Mouse (Mus musculus): ENCODE measurements around the gene Auts2. TPM values are rescaled to one million over a fixed set of nuclear protein-coding genes. Genes with fewer than 3 reads are reported as not detected.

Auts2 gene
- polyA plus RNA-seq, 1 experiment from 2014 or later, result 30.4 TPM

- no peaks in the 10 kb centered on the region for H3K27me3 ChIP-seq (replicated peaks; ENCODE audit: control insufficient read depth, insufficient read depth, low read length)
- WGBS, result 57% methylated on average over 4 of the region's 4 CpGs
- no peaks in the 10 kb centered on the region for H3K9me3 ChIP-seq (ENCODE audit: control insufficient read depth, low read length)
- no peak for ATAC-seq (replicated peaks; ENCODE audit: low FRiP score, low TSS enrichment, low read depth)
- peak; percentile 51 for DNase-seq (ENCODE audit: low spot score)
- no peak overlapping the region for H3K4me2 ChIP-seq (ENCODE audit: low read length)
- H3K4me1 ChIP-seq (replicated peaks; ENCODE audit: control insufficient read depth, insufficient read depth, low read length), result peaks cover 22% of the 10 kb centered on the region
- no peak overlapping the region for H3K27ac ChIP-seq (ENCODE audit: low read depth)
- H3K36me3 ChIP-seq (ENCODE audit: control insufficient read depth, insufficient read depth, low read length), result no peaks in the 10 kb centered on the region
- H3K9ac ChIP-seq (ENCODE audit: low read length), result no peak overlapping the region
- H3K4me3 ChIP-seq (ENCODE audit: low read depth, low read length), result no peak overlapping the region
These were observed 51.6 kb downstream of the Auts2 start for GRCm38 (mm10) chr5:132491508-132491907.

GRCm38 (mm10) chr5:132490326-132490725 is 52.8 kb downstream of the Auts2 start:
- Histone ChIP-seq H3K27me3 (replicated peaks; ENCODE audit: control insufficient read depth, insufficient read depth, low read length) (no peaks in the 10 kb centered on the region), H3K4me2 (ENCODE audit: low read length) (no peak overlapping the region), H3K9me3 (ENCODE audit: control insufficient read depth, low read length) (no peaks in the 10 kb centered on the region), H3K27ac (ENCODE audit: low read depth) (no peak overlapping the region), H3K9ac (ENCODE audit: low read length) (no peak overlapping the region), H3K4me3 (ENCODE audit: low read depth, low read length) (no peak overlapping the region), H3K4me1 (replicated peaks; ENCODE audit: control insufficient read depth, insufficient read depth, low read length) (peaks cover 25% of the 10 kb centered on the region), H3K36me3 (ENCODE audit: control insufficient read depth, insufficient read depth, low read length) (no peaks in the 10 kb centered on the region)
- ATAC-seq (replicated peaks; ENCODE audit: low FRiP score, low TSS enrichment, low read depth), result no peak
- no peak for DNase-seq (ENCODE audit: low spot score)
- WGBS, result 95% methylated on average over 1 of the region's 1 CpGs

GRCm38 (mm10) chr5:132489736-132490313 is 53.3 kb downstream of the Auts2 start:
- Histone ChIP-seq H3K27me3 (replicated peaks; ENCODE audit: control insufficient read depth, insufficient read depth, low read length) (no peaks in the 10 kb centered on the region), H3K9me3 (ENCODE audit: control insufficient read depth, low read length) (no peaks in the 10 kb centered on the region), H3K4me2 (ENCODE audit: low read length) (no peak overlapping the region), H3K4me1 (replicated peaks; ENCODE audit: control insufficient read depth, insufficient read depth, low read length) (peaks cover 25% of the 10 kb centered on the region), H3K4me3 (ENCODE audit: low read depth, low read length) (no peak overlapping the region), H3K9ac (ENCODE audit: low read length) (no peak overlapping the region), H3K27ac (ENCODE audit: low read depth) (no peak overlapping the region), H3K36me3 (ENCODE audit: control insufficient read depth, insufficient read depth, low read length) (no peaks in the 10 kb centered on the region)
- no peak for DNase-seq (ENCODE audit: low spot score)
- WGBS, result 71% methylated on average over 7 of the region's 7 CpGs
- no peak for ATAC-seq (replicated peaks; ENCODE audit: low FRiP score, low TSS enrichment, low read depth)

DNA sequence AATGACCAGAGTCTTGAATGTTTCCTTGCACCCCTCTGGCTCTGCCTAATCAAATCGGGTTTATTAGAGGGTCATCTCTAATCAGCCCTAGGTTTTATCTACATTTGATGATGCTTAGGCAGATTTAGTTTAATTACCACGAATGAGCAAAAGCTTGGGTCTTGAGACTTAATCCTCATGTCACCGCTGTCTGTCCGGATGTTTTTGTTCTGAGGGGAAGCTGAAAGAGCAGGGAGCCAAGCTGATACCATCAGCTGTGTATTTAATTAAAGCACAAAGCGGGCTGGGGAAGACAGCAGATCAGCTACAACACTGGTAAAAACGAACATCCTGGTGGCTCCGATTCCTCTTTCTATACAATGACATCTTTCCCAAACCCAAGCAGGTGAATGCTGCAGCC is 56.3 kb downstream of the Auts2 start:
- H3K9ac ChIP-seq (ENCODE audit: low read length), result no peak overlapping the region
- H3K4me2 ChIP-seq (ENCODE audit: low read length), result no peak overlapping the region
- no peaks in the 10 kb centered on the region for H3K36me3 ChIP-seq (ENCODE audit: control insufficient read depth, insufficient read depth, low read length)
- H3K27ac ChIP-seq (ENCODE audit: low read depth), result no peak overlapping the region
- H3K9me3 ChIP-seq (ENCODE audit: control insufficient read depth, low read length), result no peaks in the 10 kb centered on the region
- no peak overlapping the region for H3K4me3 ChIP-seq (ENCODE audit: low read depth, low read length)
- WGBS, result 66% methylated on average over 7 of the region's 7 CpGs
- DNase-seq (ENCODE audit: low spot score) (no peak), ATAC-seq (replicated peaks; ENCODE audit: low FRiP score, low TSS enrichment, low read depth) (no peak)
- H3K27me3 ChIP-seq (replicated peaks; ENCODE audit: control insufficient read depth, insufficient read depth, low read length), result no peaks in the 10 kb centered on the region
- peaks cover 21% of the 10 kb centered on the region for H3K4me1 ChIP-seq (replicated peaks; ENCODE audit: control insufficient read depth, insufficient read depth, low read length)

DNA sequence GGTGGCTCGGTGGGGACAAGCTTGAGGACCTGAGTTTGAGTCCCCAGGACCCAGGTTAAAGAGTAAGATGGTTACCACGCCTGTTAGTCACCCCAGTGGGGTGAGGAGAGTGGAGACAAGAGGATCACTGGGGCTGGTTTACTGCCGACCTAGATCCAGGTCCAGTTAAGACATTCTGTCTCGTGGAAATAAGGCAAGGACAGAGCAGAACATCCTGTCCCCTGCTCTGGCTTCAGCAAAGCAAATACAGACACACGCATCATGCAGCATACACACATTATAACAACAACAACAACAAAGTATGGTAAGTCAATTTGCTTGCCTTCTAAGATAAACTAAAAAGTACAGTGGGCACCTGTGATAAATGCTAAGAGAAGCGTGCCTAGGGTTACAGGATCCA is 57.1 kb downstream of the Auts2 start:
- Histone ChIP-seq H3K4me1 (replicated peaks; ENCODE audit: control insufficient read depth, insufficient read depth, low read length) (peaks cover 14% of the 10 kb centered on the region), H3K9ac (ENCODE audit: low read length) (no peak overlapping the region), H3K36me3 (ENCODE audit: control insufficient read depth, insufficient read depth, low read length) (no peaks in the 10 kb centered on the region), H3K27ac (ENCODE audit: low read depth) (no peak overlapping the region), H3K27me3 (replicated peaks; ENCODE audit: control insufficient read depth, insufficient read depth, low read length) (no peaks in the 10 kb centered on the region), H3K4me3 (ENCODE audit: low read depth, low read length) (no peak overlapping the region), H3K4me2 (ENCODE audit: low read length) (no peak overlapping the region), H3K9me3 (ENCODE audit: control insufficient read depth, low read length) (no peaks in the 10 kb centered on the region)
- 87% methylated on average over 6 of the region's 6 CpGs for WGBS
- DNase-seq (ENCODE audit: low spot score) (no peak), ATAC-seq (replicated peaks; ENCODE audit: low FRiP score, low TSS enrichment, low read depth) (no peak)

DNA sequence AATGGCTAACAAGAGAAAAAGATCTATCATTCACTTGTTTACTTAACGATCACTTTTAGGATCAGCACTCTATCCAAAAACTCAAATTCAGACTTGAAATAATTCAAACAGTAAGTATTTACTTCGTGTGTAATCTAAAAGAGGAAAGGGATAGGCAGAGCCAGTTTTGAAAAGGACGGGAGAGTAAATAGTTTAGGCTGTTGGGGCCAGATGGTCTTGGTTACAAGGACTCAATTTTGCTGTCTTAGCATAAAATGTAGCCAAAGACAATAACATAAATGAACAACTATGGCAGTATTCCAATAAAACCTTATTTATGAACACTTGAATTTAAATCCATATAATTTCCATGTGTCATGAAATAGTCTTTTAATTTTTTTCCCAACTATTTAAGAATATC is 57.7 kb downstream of the Auts2 start:
- ATAC-seq (replicated peaks; ENCODE audit: low FRiP score, low TSS enrichment, low read depth) (no peak), DNase-seq (ENCODE audit: low spot score) (no peak)
- H3K9me3 ChIP-seq (ENCODE audit: control insufficient read depth, low read length), result no peaks in the 10 kb centered on the region
- no peaks in the 10 kb centered on the region for H3K36me3 ChIP-seq (ENCODE audit: control insufficient read depth, insufficient read depth, low read length)
- no peak overlapping the region for H3K4me2 ChIP-seq (ENCODE audit: low read length)
- no peak overlapping the region for H3K9ac ChIP-seq (ENCODE audit: low read length)
- H3K27me3 ChIP-seq (replicated peaks; ENCODE audit: control insufficient read depth, insufficient read depth, low read length), result no peaks in the 10 kb centered on the region
- 51% methylated on average over 3 of the region's 3 CpGs for WGBS
- no peak overlapping the region for H3K4me3 ChIP-seq (ENCODE audit: low read depth, low read length)
- no peak overlapping the region for H3K27ac ChIP-seq (ENCODE audit: low read depth)
- H3K4me1 ChIP-seq (replicated peaks; ENCODE audit: control insufficient read depth, insufficient read depth, low read length), result peaks cover 10% of the 10 kb centered on the region

- H3K4me1 ChIP-seq (replicated peaks; ENCODE audit: control insufficient read depth, insufficient read depth, low read length), result peaks cover 8% of the 10 kb centered on the region
- ATAC-seq (replicated peaks; ENCODE audit: low FRiP score, low TSS enrichment, low read depth), result no peak
These were observed 61.7 kb downstream of the Auts2 start for GRCm38 (mm10) chr5:132481476-132481875.

DNA sequence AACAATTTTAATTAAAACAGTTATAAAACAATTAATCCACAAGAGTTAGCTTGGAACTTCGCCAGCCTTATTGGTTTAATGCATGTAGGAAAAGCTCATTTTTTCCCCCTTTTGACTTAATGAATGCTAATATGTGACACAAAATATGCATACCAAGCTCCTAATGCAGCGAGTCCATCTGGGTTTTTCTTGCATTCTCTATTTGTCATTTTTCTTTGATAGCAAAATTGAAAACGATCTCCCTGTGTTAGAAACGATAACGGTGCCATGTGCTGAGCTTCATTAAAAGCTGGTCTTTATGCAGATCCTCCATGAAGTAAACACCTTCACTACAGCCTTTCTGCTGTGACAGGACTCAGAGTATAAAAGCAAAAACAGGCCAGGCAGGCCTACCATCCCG is 62.7 kb downstream of the Auts2 start:
- WGBS, result 80% methylated on average over 6 of the region's 6 CpGs
- no peak for ATAC-seq (replicated peaks; ENCODE audit: low FRiP score, low TSS enrichment, low read depth)

More at GRCm38 (mm10) chr5:132481476-132481875, 61.7 kb downstream of the Auts2 start:
- no peak overlapping the region for H3K9ac ChIP-seq (ENCODE audit: low read length)
- DNase-seq (ENCODE audit: low spot score), result no peak
- WGBS, result 65% methylated on average over 3 of the region's 3 CpGs
- H3K4me2 ChIP-seq (ENCODE audit: low read length), result no peak overlapping the region
- H3K4me3 ChIP-seq (ENCODE audit: low read depth, low read length), result no peak overlapping the region
- no peaks in the 10 kb centered on the region for H3K27me3 ChIP-seq (replicated peaks; ENCODE audit: control insufficient read depth, insufficient read depth, low read length)
- no peak overlapping the region for H3K27ac ChIP-seq (ENCODE audit: low read depth)
- H3K36me3 ChIP-seq (ENCODE audit: control insufficient read depth, insufficient read depth, low read length), result no peaks in the 10 kb centered on the region
- no peaks in the 10 kb centered on the region for H3K9me3 ChIP-seq (ENCODE audit: control insufficient read depth, low read length)

GRCm38 (mm10) chr5:132479227-132479857 is 63.8 kb downstream of the Auts2 start:
- H3K4me1 ChIP-seq (replicated peaks; ENCODE audit: control insufficient read depth, insufficient read depth, low read length), result peaks cover 8% of the 10 kb centered on the region; the same call in 1 of the 2 replicates
- H3K4me2 ChIP-seq (ENCODE audit: low read length), result no peak overlapping the region
- 38% methylated on average over 11 of the region's 11 CpGs for WGBS
- no peak overlapping the region for H3K4me3 ChIP-seq (ENCODE audit: low read depth, low read length)
- ATAC-seq (replicated peaks; ENCODE audit: low FRiP score, low TSS enrichment, low read depth) (no peak), DNase-seq (ENCODE audit: low spot score) (no peak)
- no peak overlapping the region for H3K9ac ChIP-seq (ENCODE audit: low read length)
- H3K27ac ChIP-seq (ENCODE audit: low read depth), result no peak overlapping the region
- no peaks in the 10 kb centered on the region for H3K27me3 ChIP-seq (replicated peaks; ENCODE audit: control insufficient read depth, insufficient read depth, low read length)
- no peaks in the 10 kb centered on the region for H3K36me3 ChIP-seq (ENCODE audit: control insufficient read depth, insufficient read depth, low read length)
- H3K9me3 ChIP-seq (ENCODE audit: control insufficient read depth, low read length), result no peaks in the 10 kb centered on the region

More for the DNA sequence above, 62.7 kb downstream of the Auts2 start:
- no peaks in the 10 kb centered on the region for H3K36me3 ChIP-seq (ENCODE audit: control insufficient read depth, insufficient read depth, low read length)
- H3K4me3 ChIP-seq (ENCODE audit: low read depth, low read length), result no peak overlapping the region
- DNase-seq (ENCODE audit: low spot score), result no peak
- H3K9me3 ChIP-seq (ENCODE audit: control insufficient read depth, low read length), result no peaks in the 10 kb centered on the region
- no peak overlapping the region for H3K27ac ChIP-seq (ENCODE audit: low read depth)
- H3K27me3 ChIP-seq (replicated peaks; ENCODE audit: control insufficient read depth, insufficient read depth, low read length), result no peaks in the 10 kb centered on the region
- H3K4me1 ChIP-seq (replicated peaks; ENCODE audit: control insufficient read depth, insufficient read depth, low read length), result peaks cover 7% of the 10 kb centered on the region
- no peak overlapping the region for H3K9ac ChIP-seq (ENCODE audit: low read length)
- H3K4me2 ChIP-seq (ENCODE audit: low read length), result no peak overlapping the region
